Mouse (Mus musculus): ENCODE data around the gene Dtx1. TPM values are rescaled to one million over a fixed set of nuclear protein-coding genes. Genes with fewer than 3 reads are reported as not detected.

Gene Dtx1
- polyA plus RNA-seq, 1 experiment from 2014 or later: 5.9 TPM

GRCm38 (mm10) chr5:120664888-120665287 is 46.8 kb downstream of the Dtx1 start:
- 47% methylated on average over 2 of the region's 2 CpGs for WGBS
- no peaks in the 10 kb centered on the region for H3K36me3 ChIP-seq (ENCODE audit: control insufficient read depth, insufficient read depth, low read length)
- ATAC-seq (ENCODE audit: insufficient number of reproducible peaks, insufficient read depth, low FRiP score, low read depth): no peak
- no peak overlapping the region for H3K9ac ChIP-seq (replicated peaks; ENCODE audit: low read depth, low read length)
- H3K4me3 ChIP-seq (ENCODE audit: low read depth, low read length): no peak overlapping the region
- H3K4me2 ChIP-seq (replicated peaks; ENCODE audit: low read depth, low read length): no peak overlapping the region
- no peaks in the 10 kb centered on the region for H3K9me3 ChIP-seq (ENCODE audit: control insufficient read depth, low read depth, low read length)
- no peak overlapping the region for H3K27ac ChIP-seq (ENCODE audit: low read length)
- no peaks in the 10 kb centered on the region for H3K4me1 ChIP-seq (ENCODE audit: control insufficient read depth, insufficient read depth, low read length)
- H3K27me3 ChIP-seq (ENCODE audit: control insufficient read depth, insufficient read depth, low read length): no peaks in the 10 kb centered on the region

- Histone ChIP-seq H3K4me1 (ENCODE audit: control insufficient read depth, insufficient read depth, low read length) (no peaks in the 10 kb centered on the region), H3K27ac (ENCODE audit: low read length) (no peak overlapping the region), H3K9ac (replicated peaks; ENCODE audit: low read depth, low read length) (no peak overlapping the region), H3K36me3 (ENCODE audit: control insufficient read depth, insufficient read depth, low read length) (no peaks in the 10 kb centered on the region), H3K4me3 (ENCODE audit: low read depth, low read length) (no peak overlapping the region), H3K9me3 (ENCODE audit: control insufficient read depth, low read depth, low read length) (no peaks in the 10 kb centered on the region), H3K4me2 (replicated peaks; ENCODE audit: low read depth, low read length) (no peak overlapping the region), H3K27me3 (ENCODE audit: control insufficient read depth, insufficient read depth, low read length) (no peaks in the 10 kb centered on the region)
- no peak for ATAC-seq (ENCODE audit: insufficient number of reproducible peaks, insufficient read depth, low FRiP score, low read depth)
- WGBS: 50% methylated on average over 5 of the region's 5 CpGs
These were observed 50.9 kb downstream of the Dtx1 start for GRCm38 (mm10) chr5:120660816-120661215.

- H3K4me2 ChIP-seq (replicated peaks; ENCODE audit: low read depth, low read length): no peak overlapping the region
- no peaks in the 10 kb centered on the region for H3K9me3 ChIP-seq (ENCODE audit: control insufficient read depth, low read depth, low read length)
- H3K27me3 ChIP-seq (ENCODE audit: control insufficient read depth, insufficient read depth, low read length): no peaks in the 10 kb centered on the region
- 73% methylated on average over 12 of the region's 12 CpGs for WGBS
- H3K36me3 ChIP-seq (ENCODE audit: control insufficient read depth, insufficient read depth, low read length): no peaks in the 10 kb centered on the region
- no peaks in the 10 kb centered on the region for H3K4me1 ChIP-seq (ENCODE audit: control insufficient read depth, insufficient read depth, low read length)
- no peak overlapping the region for H3K9ac ChIP-seq (replicated peaks; ENCODE audit: low read depth, low read length)
- no peak overlapping the region for H3K27ac ChIP-seq (ENCODE audit: low read length)
- ATAC-seq (ENCODE audit: insufficient number of reproducible peaks, insufficient read depth, low FRiP score, low read depth): no peak
- H3K4me3 ChIP-seq (ENCODE audit: low read depth, low read length): no peak overlapping the region
These were observed 55.4 kb downstream of the Dtx1 start for GRCm38 (mm10) chr5:120656281-120656751.

- H3K36me3 ChIP-seq (ENCODE audit: control insufficient read depth, insufficient read depth, low read length): no peaks in the 10 kb centered on the region
- H3K27me3 ChIP-seq (ENCODE audit: control insufficient read depth, insufficient read depth, low read length): peaks cover 17% of the 10 kb centered on the region
- no peak overlapping the region for H3K4me2 ChIP-seq (replicated peaks; ENCODE audit: low read depth, low read length)
- no peak for ATAC-seq (ENCODE audit: insufficient number of reproducible peaks, insufficient read depth, low FRiP score, low read depth)
- no peak overlapping the region for H3K9ac ChIP-seq (replicated peaks; ENCODE audit: low read depth, low read length)
- H3K4me1 ChIP-seq (ENCODE audit: control insufficient read depth, insufficient read depth, low read length): peaks cover 6% of the 10 kb centered on the region
- H3K27ac ChIP-seq (ENCODE audit: low read length): no peak overlapping the region
- H3K4me3 ChIP-seq (ENCODE audit: low read depth, low read length): no peak overlapping the region
- H3K9me3 ChIP-seq (ENCODE audit: control insufficient read depth, low read depth, low read length): no peaks in the 10 kb centered on the region
- WGBS: 84% methylated on average over 2 of the region's 2 CpGs
These were observed 57.9 kb downstream of the Dtx1 start for GRCm38 (mm10) chr5:120653873-120654272.

- Histone ChIP-seq H3K36me3 (ENCODE audit: control insufficient read depth, insufficient read depth, low read length) (no peaks in the 10 kb centered on the region), H3K4me3 (ENCODE audit: low read depth, low read length) (no peak overlapping the region), H3K4me1 (ENCODE audit: control insufficient read depth, insufficient read depth, low read length) (peaks cover 10% of the 10 kb centered on the region), H3K9me3 (ENCODE audit: control insufficient read depth, low read depth, low read length) (no peaks in the 10 kb centered on the region), H3K9ac (replicated peaks; ENCODE audit: low read depth, low read length) (no peak overlapping the region), H3K27me3 (ENCODE audit: control insufficient read depth, insufficient read depth, low read length) (peaks cover 17% of the 10 kb centered on the region), H3K4me2 (replicated peaks; ENCODE audit: low read depth, low read length) (no peak overlapping the region), H3K27ac (ENCODE audit: low read length) (no peak overlapping the region)
- WGBS: 77% methylated on average over 28 of the region's 28 CpGs
- ATAC-seq (ENCODE audit: insufficient number of reproducible peaks, insufficient read depth, low FRiP score, low read depth): no peak
These were observed 58.6 kb downstream of the Dtx1 start for GRCm38 (mm10) chr5:120652915-120653701.

- H3K27me3 ChIP-seq (ENCODE audit: control insufficient read depth, insufficient read depth, low read length): peaks cover 17% of the 10 kb centered on the region
- H3K4me2 ChIP-seq (replicated peaks; ENCODE audit: low read depth, low read length): no peak overlapping the region
- peaks cover 10% of the 10 kb centered on the region for H3K4me1 ChIP-seq (ENCODE audit: control insufficient read depth, insufficient read depth, low read length)
- ATAC-seq (ENCODE audit: insufficient number of reproducible peaks, insufficient read depth, low FRiP score, low read depth): no peak
- H3K36me3 ChIP-seq (ENCODE audit: control insufficient read depth, insufficient read depth, low read length): no peaks in the 10 kb centered on the region
- H3K27ac ChIP-seq (ENCODE audit: low read length): no peak overlapping the region
- no peak overlapping the region for H3K4me3 ChIP-seq (ENCODE audit: low read depth, low read length)
- no peak overlapping the region for H3K9ac ChIP-seq (replicated peaks; ENCODE audit: low read depth, low read length)
- H3K9me3 ChIP-seq (ENCODE audit: control insufficient read depth, low read depth, low read length): no peaks in the 10 kb centered on the region
- 56% methylated on average over 5 of the region's 5 CpGs for WGBS
These were observed 60.5 kb downstream of the Dtx1 start for GRCm38 (mm10) chr5:120651230-120651629.

- WGBS: 15% methylated on average over 13 of the region's 13 CpGs
- Histone ChIP-seq H3K9ac (replicated peaks; ENCODE audit: low read depth, low read length) (no peak overlapping the region), H3K27me3 (ENCODE audit: control insufficient read depth, insufficient read depth, low read length) (peaks cover 17% of the 10 kb centered on the region), H3K4me1 (ENCODE audit: control insufficient read depth, insufficient read depth, low read length) (peaks cover 10% of the 10 kb centered on the region), H3K36me3 (ENCODE audit: control insufficient read depth, insufficient read depth, low read length) (no peaks in the 10 kb centered on the region), H3K27ac (ENCODE audit: low read length) (no peak overlapping the region), H3K4me2 (replicated peaks; ENCODE audit: low read depth, low read length) (no peak overlapping the region), H3K9me3 (ENCODE audit: control insufficient read depth, low read depth, low read length) (no peaks in the 10 kb centered on the region), H3K4me3 (ENCODE audit: low read depth, low read length) (no peak overlapping the region)
- ATAC-seq (ENCODE audit: insufficient number of reproducible peaks, insufficient read depth, low FRiP score, low read depth): no peak
These were observed 61.8 kb downstream of the Dtx1 start for GRCm38 (mm10) chr5:120649938-120650337.

GRCm38 (mm10) chr5:120649374-120649933 is 62.3 kb downstream of the Dtx1 start:
- H3K36me3 ChIP-seq (ENCODE audit: control insufficient read depth, insufficient read depth, low read length): no peaks in the 10 kb centered on the region
- WGBS: 4% methylated on average over 21 of the region's 21 CpGs
- peak; percentile 30; the same call in 1 of the 2 replicates for ATAC-seq (ENCODE audit: insufficient number of reproducible peaks, insufficient read depth, low FRiP score, low read depth)
- no peaks in the 10 kb centered on the region for H3K9me3 ChIP-seq (ENCODE audit: control insufficient read depth, low read depth, low read length)
- no peak overlapping the region for H3K9ac ChIP-seq (replicated peaks; ENCODE audit: low read depth, low read length)
- H3K4me1 ChIP-seq (ENCODE audit: control insufficient read depth, insufficient read depth, low read length): peaks cover 10% of the 10 kb centered on the region
- peaks cover 17% of the 10 kb centered on the region for H3K27me3 ChIP-seq (ENCODE audit: control insufficient read depth, insufficient read depth, low read length)
- H3K4me2 ChIP-seq (replicated peaks; ENCODE audit: low read depth, low read length): peak overlapping the region; percentile 50
- no peak overlapping the region for H3K27ac ChIP-seq (ENCODE audit: low read length)
- H3K4me3 ChIP-seq (ENCODE audit: low read depth, low read length): peak overlapping the region; percentile 15

Measured in stomach, embryonic 14.5 days (tissue).